Mouse (Mus musculus): Measurements from ENCODE around the gene Grik1.

Grik1 gene

GRCm38 (mm10) chr16:88290132-88290772 lies at the start of gene Grik1:
Gene Grik1 (minus strand): TSS chr16:88290265.
- peak; percentile 23 for DNase-seq (ENCODE audit: low spot score)

DNA sequence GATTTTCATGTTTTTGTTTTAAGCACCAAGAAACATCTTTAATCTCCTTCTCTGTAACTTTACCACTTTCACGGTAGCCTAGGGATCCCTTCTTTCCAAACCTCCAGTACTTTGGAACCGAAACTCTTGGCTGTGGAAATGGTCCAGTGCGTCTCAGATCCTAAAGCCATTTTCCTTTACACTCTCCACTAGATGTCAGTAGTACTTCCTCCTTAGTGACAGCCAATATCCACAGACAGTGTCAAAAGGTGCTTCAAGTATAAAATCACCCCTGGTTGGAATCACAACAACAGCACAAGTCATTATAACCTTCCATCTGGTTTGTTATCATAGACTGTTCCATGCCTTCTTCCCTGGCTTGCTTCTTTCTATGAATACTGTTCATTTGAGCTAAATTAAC lies 4.1 kb upstream of the Grik1 start:
- no peak for DNase-seq (ENCODE audit: low spot score)

- no peak for DNase-seq (ENCODE audit: low spot score)
These were observed 514 bp downstream of the Grik1 start for GRCm38 (mm10) chr16:88289421-88290081.

GRCm38 (mm10) chr16:88258407-88258806 lies 31.7 kb downstream of the Grik1 start:
- DNase-seq (ENCODE audit: low spot score), result no peak

DNA sequence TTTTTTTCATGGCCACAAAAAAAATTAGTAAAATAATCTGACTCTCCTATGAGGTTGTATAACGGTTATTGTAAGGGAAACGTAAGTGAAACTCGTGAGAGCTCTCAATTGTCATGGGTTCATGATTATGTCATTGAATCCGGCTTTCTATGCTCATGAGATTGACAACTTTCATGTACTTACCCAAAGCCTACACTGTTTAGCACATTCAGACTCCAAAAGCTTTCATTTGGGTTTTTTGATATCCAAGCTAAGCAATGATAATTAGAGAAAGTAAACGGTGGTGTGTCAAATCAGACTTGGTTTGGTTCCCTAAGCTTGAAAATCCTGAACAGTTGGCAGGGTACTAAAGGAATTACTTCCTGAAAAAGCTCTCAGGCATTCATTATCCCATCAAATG lies 33.0 kb downstream of the Grik1 start:
- no peak for DNase-seq (ENCODE audit: low spot score)

DNA sequence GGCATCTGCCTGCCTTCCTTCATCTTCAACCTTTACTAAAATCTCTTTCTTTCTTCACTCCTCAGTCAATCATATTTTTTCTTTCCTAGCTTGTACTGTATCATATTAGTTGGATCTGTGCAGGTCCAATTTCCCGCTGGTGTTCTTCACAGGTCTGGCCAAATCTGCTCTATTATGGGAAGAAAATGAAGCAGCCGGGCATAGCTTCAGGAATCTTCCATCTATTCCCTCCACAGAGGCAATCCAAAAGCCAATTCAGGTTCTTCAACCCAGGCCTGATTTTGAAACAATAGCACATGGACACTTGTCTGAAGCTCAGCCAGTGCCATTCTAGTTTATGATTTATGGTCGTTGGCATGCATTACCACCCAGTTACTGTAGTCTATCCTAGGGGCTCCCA lies 34.0 kb downstream of the Grik1 start:
- no peak for DNase-seq (ENCODE audit: low spot score)

GRCm38 (mm10) chr16:88252676-88253075 lies 37.4 kb downstream of the Grik1 start:
- no peak for DNase-seq (ENCODE audit: low spot score)

DNA sequence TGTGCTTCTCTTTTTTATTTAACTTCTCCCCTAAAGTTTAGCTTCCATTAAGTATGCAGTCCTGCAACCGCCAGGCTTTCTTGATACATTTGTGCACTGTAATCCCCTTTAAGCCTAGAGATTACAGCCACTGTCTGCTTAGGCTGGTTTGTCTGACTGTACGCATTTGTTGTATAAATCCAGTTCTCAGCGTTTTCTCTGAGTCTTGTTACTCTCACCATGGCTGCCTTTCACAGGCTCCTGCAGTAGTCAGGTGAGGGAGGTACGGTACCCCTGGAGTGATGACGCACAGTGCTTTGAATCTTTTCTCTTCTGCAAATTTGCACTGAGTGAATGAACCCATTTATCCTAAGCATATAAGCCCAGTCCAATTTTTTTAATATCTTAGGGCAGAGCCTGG lies 39.0 kb downstream of the Grik1 start:
- no peak for DNase-seq (ENCODE audit: low spot score)

DNA sequence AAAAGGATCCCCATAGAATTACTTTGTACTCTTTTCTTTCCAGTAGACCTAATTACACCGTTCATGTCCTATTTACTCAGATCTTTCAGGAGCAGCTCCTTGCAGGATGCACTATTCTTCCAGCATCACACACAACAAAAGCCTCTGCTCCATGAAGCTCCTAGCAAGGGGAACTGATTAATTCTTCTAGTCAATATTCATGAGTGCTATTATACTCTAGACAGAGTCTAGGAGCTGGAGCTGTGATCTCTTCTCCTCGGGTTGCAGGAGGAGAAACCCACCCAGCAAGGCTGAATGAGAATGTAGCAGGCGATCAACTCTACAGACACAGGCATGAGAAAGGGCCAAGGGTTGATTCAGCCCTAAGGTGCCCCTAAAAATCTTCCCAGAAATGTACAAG lies 40.2 kb downstream of the Grik1 start:
- no peak for DNase-seq (ENCODE audit: low spot score)

DNA sequence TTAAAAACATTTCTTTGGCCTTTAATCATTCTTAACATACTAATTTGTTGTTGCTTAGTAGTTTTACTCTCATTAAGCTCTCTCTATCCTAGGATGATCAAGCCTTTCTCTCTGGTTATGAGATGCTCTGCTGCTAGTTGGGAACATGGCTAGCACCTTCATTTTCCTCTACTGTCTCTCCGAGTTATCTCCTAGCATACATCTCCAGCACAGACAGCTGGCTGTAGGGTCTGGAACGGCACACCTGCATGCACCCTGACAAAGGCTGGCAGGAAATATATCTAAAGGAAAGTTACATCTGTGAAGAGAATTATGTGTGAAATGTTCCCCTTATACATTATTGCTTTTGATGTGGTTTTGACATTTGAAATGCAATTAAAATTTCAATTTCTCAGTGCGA lies 42.5 kb downstream of the Grik1 start:
- no peak for DNase-seq (ENCODE audit: low spot score)

DNA sequence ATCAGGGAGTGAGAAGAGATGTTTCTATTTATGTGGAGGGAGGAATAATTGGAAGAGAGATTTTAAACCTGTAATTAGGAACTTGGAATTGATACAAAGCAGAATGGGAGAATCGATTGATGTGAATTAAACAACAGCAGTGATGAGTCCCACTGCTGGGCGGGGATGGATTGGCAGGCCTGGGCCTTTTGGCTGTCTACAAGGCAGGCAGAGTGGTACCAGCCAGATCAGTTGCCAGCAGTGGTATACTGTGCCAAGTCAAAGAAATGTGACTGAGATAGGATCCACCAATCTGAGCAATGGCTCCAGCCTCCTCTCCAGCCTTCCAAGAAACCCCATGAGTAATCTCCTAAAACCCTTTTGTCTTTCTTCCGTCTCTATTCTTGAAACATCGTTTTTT lies 45.4 kb downstream of the Grik1 start:
- DNase-seq (ENCODE audit: low spot score), result peak; percentile 10

- DNase-seq (ENCODE audit: low spot score), result no peak
These were observed 64.4 kb downstream of the Grik1 start for GRCm38 (mm10) chr16:88225616-88226015.

DNA sequence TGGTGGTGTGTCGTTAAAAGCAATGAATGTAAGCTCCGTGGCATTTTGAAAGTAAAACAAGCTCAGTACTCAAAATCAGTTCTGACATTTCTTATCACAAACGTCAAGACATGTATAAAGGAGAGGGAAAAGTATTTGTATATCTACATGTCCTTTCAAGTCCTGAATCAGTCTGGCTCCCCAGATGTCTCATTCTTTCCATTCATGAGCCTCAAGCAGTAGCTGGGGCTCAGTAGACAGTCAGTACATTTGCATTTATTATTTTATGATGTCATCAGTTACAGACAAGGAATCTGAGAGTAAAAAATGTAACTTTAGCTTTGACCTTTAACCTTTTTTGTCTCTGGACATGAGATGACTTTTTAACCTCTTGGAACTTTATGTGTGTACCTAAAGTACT lies 68.1 kb downstream of the Grik1 start:
- no peak for DNase-seq (ENCODE audit: low spot score)

- DNase-seq (ENCODE audit: low spot score), result no peak
These were observed 77.5 kb downstream of the Grik1 start for GRCm38 (mm10) chr16:88212531-88212930.

GRCm38 (mm10) chr16:88211852-88212251 lies 78.2 kb downstream of the Grik1 start:
- DNase-seq (ENCODE audit: low spot score), result peak; percentile 18

- peak; percentile 68 for DNase-seq (ENCODE audit: low spot score)
These were observed 85.7 kb downstream of the Grik1 start for GRCm38 (mm10) chr16:88204400-88204799.

GRCm38 (mm10) chr16:88203985-88204384 lies 86.1 kb downstream of the Grik1 start:
- DNase-seq (ENCODE audit: low spot score), result no peak

GRCm38 (mm10) chr16:88187433-88188037 lies 102.5 kb downstream of the Grik1 start:
- no peak for DNase-seq (ENCODE audit: low spot score)

DNA sequence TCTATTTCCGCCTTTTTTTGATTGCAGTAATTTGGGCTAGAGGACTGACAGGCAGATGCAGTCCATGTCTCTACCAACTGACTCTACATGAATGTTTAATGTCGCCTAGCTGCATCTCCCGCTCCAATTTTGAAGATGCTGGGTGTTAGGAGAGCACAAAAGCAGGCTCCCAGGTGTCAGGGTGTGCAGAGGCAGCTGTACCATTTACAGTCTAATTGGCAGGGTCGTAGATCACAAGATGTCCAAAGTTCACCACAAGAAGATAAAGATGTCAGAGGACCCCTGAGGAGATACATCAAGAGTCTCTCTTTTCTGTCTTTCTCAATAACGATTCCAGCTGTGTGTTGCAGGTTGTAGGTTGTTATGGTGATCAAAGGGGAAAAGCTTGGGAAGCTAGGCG lies 111.3 kb downstream of the Grik1 start:
- no peak for DNase-seq (ENCODE audit: low spot score)

- DNase-seq (ENCODE audit: low spot score), result no peak
These were observed 112.7 kb downstream of the Grik1 start for GRCm38 (mm10) chr16:88177364-88177763.

GRCm38 (mm10) chr16:88174083-88174721 lies 115.9 kb downstream of the Grik1 start:
- DNase-seq (ENCODE audit: low spot score), result peak; percentile 69

DNA sequence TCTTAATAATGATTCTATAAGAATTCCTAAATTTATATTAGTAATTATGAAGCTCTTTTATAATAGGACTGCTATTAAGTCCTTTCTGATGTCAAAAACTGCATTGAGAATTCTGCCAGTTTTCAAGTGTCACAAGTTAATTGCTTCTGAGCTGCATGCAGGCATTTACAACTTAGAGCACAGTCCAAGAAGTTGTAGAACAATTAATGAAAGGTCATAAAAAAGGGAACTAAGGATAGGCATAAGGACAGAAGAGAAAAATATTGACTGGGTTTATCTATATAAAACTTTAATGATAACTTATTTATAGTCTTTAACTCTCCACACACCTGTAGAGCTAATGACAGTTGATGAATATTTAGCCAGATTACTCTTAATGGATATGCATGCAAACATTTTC lies 123.5 kb downstream of the Grik1 start:
- no peak for DNase-seq (ENCODE audit: low spot score)

- DNase-seq (ENCODE audit: low spot score), result no peak
These were observed 147.5 kb downstream of the Grik1 start for GRCm38 (mm10) chr16:88142574-88142973.

All from layer of hippocampus, adult 11-12 months (tissue).